ENCODE assay signal across 16 mouse cellular contexts in the genomic region with DNA sequence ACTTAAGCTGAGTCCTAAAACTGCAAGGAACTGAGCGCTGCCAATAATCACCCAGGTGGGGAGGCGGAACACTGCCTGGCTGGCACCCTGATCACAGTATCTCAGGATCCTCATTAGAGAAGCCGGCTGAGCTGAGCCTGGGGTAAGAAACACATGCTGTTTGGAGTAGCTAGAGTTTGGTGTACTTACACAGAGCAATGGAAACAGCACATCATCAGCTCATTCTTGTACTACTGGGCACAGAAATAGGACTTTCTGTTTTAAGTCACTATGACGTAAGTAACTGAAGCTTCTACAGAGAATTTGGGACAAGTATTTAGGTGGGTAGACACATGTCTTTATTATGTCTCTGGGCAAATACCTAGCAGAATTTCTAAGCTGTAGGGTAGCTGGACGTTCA.
"Had no signal": no experiment of that assay in that cellular context is flagged by ENCODE, and none has a peak within 500 bp of the region (broad histone marks: within the 10 kb centered on the region; RNA-seq: fewer than 3 reads in every experiment).

No protein-coding gene starts in this region.

- DNase-seq: liver, embryonic 13.5 days; liver, postnatal 0 days; lung, adult 2 months; lung, postnatal 14 days; lung, postnatal 36 days; retina, postnatal 1 day; right cerebral cortex, adult 18-20 months; right cerebral cortex, postnatal 25 days; right cerebral cortex, postnatal 4 days; spleen, adult 18-20 months; thymus, adult 2 months; thymus, postnatal 25 days; thymus, postnatal 4 days had no signal

- ATAC-seq: liver, postnatal 0 days; lung, postnatal 0 days; midbrain, embryonic 13.5 days; midbrain, embryonic 15.5 days had no signal
